Mouse (Mus musculus) MEL (cell line): Measurements from ENCODE around the gene Gpsm3. TPM values are rescaled to one million over a fixed set of nuclear protein-coding genes. Genes with fewer than 3 reads are reported as not detected.

Experiments
- DNase-seq: peaks from one replicate; pipeline ENCODE4 v3.0.0; 2011; ENCODE audit warnings: low read depth, low spot score
- H3K27ac ChIP-seq: 2 replicates; pipeline ENCODE4 v1.5.1; 2012; ENCODE audit warnings: low read depth, mild to moderate bottlenecking, control low read depth, low read length, moderate library complexity; ENCODE audit not compliant: control insufficient read depth
- H3K27me3 ChIP-seq, 2 experiments: fragments of 150-350 bp in 1 of 2; sonication (generic) in 1 of 2; 2 replicates each; pipeline ENCODE4 v1.6.1; 2012; ENCODE audit warnings: low read length in 2 of 2, mild to moderate bottlenecking in 2 of 2, improper control_type of control experiment in 1 of 2, moderate library complexity in 1 of 2; ENCODE audit not compliant: insufficient read depth in 2 of 2, control insufficient read depth in 1 of 2
- H3K36me3 ChIP-seq, 2 experiments: 2 replicates each; pipeline ENCODE4 v1.6.1; 2012 to 2014; ENCODE audit warnings: low read length in 2 of 2, improper control_type of control experiment in 1 of 2, inconsistent platforms in 1 of 2, mild to moderate bottlenecking in 1 of 2; ENCODE audit not compliant: insufficient read depth in 2 of 2, control insufficient read depth in 1 of 2
- H3K4me1 ChIP-seq, 2 experiments: fragments of 150-350 bp in 1 of 2; sonication (generic) in 1 of 2; 2 replicates each; pipeline ENCODE4 v1.6.1; 2012; ENCODE audit warnings: low read length in 2 of 2, improper control_type of control experiment in 1 of 2, mild to moderate bottlenecking in 1 of 2; ENCODE audit not compliant: insufficient read depth in 2 of 2, control insufficient read depth in 1 of 2
- H3K4me3 ChIP-seq, 2 experiments: fragments of 150-350 bp in 1 of 2; sonication (generic) in 1 of 2; 2 replicates each; pipeline ENCODE4 v1.5.1; 2012; ENCODE audit warnings: low read depth in 2 of 2, low read length in 2 of 2, mild to moderate bottlenecking in 2 of 2, moderate library complexity in 2 of 2, control low read depth in 1 of 2, improper control_type of control experiment in 1 of 2; ENCODE audit not compliant: control insufficient read depth in 1 of 2, insufficient read depth in 1 of 2
- H3K79me2 ChIP-seq: 2 replicates; pipeline ENCODE4 v1.6.1; 2012; ENCODE audit warnings: mild to moderate bottlenecking, low read length, moderate library complexity; ENCODE audit not compliant: control insufficient read depth, poor library complexity, insufficient read depth
- H3K9ac ChIP-seq: 2 replicates; pipeline ENCODE4 v1.6.1; 2012; ENCODE audit warnings: low read depth, mild to moderate bottlenecking, control low read depth, low read length, moderate library complexity; ENCODE audit not compliant: control insufficient read depth, poor library complexity, severe bottlenecking
- H3K9me3 ChIP-seq: fragments of 150-350 bp; sonication (generic); replicated peaks from 2 replicates; pipeline ENCODE4 v1.6.1; 2012; ENCODE audit warnings: mild to moderate bottlenecking, low read length, improper control_type of control experiment, moderate library complexity; ENCODE audit not compliant: insufficient read depth
- E2F4 ChIP-seq: IDR thresholded peaks from 2 replicates; pipeline ENCODE4 v1.6.1; 2011; ENCODE audit warnings: low read depth, low read length, improper control_type of control experiment, borderline replicate concordance
- EP300 ChIP-seq, 2 experiments: IDR thresholded peaks; 2 replicates each; pipeline ENCODE4 v1.6.1; 2011; ENCODE audit warnings: improper control_type of control experiment in 2 of 2, low read length in 2 of 2, low read depth in 1 of 2, mild to moderate bottlenecking in 1 of 2
- ETS1 ChIP-seq: IDR thresholded peaks from 2 replicates; pipeline ENCODE4 v1.6.1; 2012; ENCODE audit warnings: low read depth, mild to moderate bottlenecking, inconsistent platforms, low read length, improper control_type of control experiment, moderate library complexity
- GABPA ChIP-seq: IDR thresholded peaks from 2 replicates; pipeline ENCODE4 v1.6.1; 2012; ENCODE audit warnings: low read depth, mild to moderate bottlenecking, inconsistent platforms, low read length, improper control_type of control experiment, moderate library complexity
- HCFC1 ChIP-seq: IDR thresholded peaks from 2 replicates; pipeline ENCODE4 v1.6.1; 2012; ENCODE audit warnings: low read depth, mild to moderate bottlenecking, inconsistent platforms, low read length, improper control_type of control experiment, moderate library complexity
- MAFK ChIP-seq: IDR thresholded peaks from 2 replicates; pipeline ENCODE4 v1.6.1; 2011; ENCODE audit warnings: low read depth, mild to moderate bottlenecking, low read length, improper control_type of control experiment, borderline replicate concordance
- MAX ChIP-seq: IDR thresholded peaks from 2 replicates; pipeline ENCODE4 v1.6.1; 2011; ENCODE audit warnings: low read length, improper control_type of control experiment
- MAZ ChIP-seq: IDR thresholded peaks from 2 replicates; pipeline ENCODE4 v1.6.1; 2012; ENCODE audit warnings: low read depth, mild to moderate bottlenecking, inconsistent platforms, low read length, improper control_type of control experiment
- MXI1 ChIP-seq: IDR thresholded peaks from 2 replicates; pipeline ENCODE4 v1.6.1; 2011; ENCODE audit warnings: mild to moderate bottlenecking, low read depth, low read length, improper control_type of control experiment
- NELFE ChIP-seq: IDR thresholded peaks from 2 replicates; pipeline ENCODE4 v1.6.1; 2011; ENCODE audit warnings: low read depth, low read length, improper control_type of control experiment
- NRF1 ChIP-seq: IDR thresholded peaks from 2 replicates; pipeline ENCODE4 v1.6.1; 2014; ENCODE audit warnings: low read depth, mild to moderate bottlenecking, inconsistent platforms, low read length, improper control_type of control experiment, moderate library complexity; ENCODE audit not compliant: poor library complexity, insufficient read depth, severe bottlenecking
- POLR2A ChIP-seq, 2 experiments: IDR thresholded peaks; 2 replicates each; pipeline ENCODE4 v1.6.1; 2011 to 2012; ENCODE audit warnings: low read length in 2 of 2, mild to moderate bottlenecking in 2 of 2, control low read depth in 1 of 2, improper control_type of control experiment in 1 of 2, low read depth in 1 of 2, moderate library complexity in 1 of 2; ENCODE audit not compliant: control insufficient read depth in 1 of 2, insufficient read depth in 1 of 2, poor library complexity in 1 of 2
- POLR2AphosphoS2 ChIP-seq: IDR thresholded peaks from 2 replicates; pipeline ENCODE4 v1.6.1; 2011; ENCODE audit warnings: low read length, improper control_type of control experiment
- SIN3A ChIP-seq: IDR thresholded peaks from 2 replicates; pipeline ENCODE4 v1.6.1; 2012; ENCODE audit warnings: low read length, improper control_type of control experiment, inconsistent platforms
- SMC3 ChIP-seq: IDR thresholded peaks from 2 replicates; pipeline ENCODE4 v1.6.1; 2011; ENCODE audit warnings: low read depth, low read length, improper control_type of control experiment
- TBP ChIP-seq: IDR thresholded peaks from 2 replicates; pipeline ENCODE4 v1.8.0; 2011; ENCODE audit warnings: low read depth, low read length, improper control_type of control experiment
- TCF12 ChIP-seq: IDR thresholded peaks from 2 replicates; pipeline ENCODE4 v1.6.1; 2014; ENCODE audit warnings: low read depth, mild to moderate bottlenecking, inconsistent platforms, low read length, improper control_type of control experiment, moderate library complexity
- UBTF ChIP-seq: IDR thresholded peaks from 2 replicates; pipeline ENCODE4 v1.6.1; 2012; ENCODE audit warnings: low read depth, mild to moderate bottlenecking, inconsistent platforms, low read length, improper control_type of control experiment, moderate library complexity, borderline replicate concordance; ENCODE audit not compliant: insufficient read depth
- USF1 ChIP-seq: IDR thresholded peaks from 2 replicates; pipeline ENCODE4 v1.6.1; 2014; ENCODE audit warnings: low read depth, mild to moderate bottlenecking, inconsistent platforms, low read length, improper control_type of control experiment, moderate library complexity
- USF2 ChIP-seq, 2 experiments: IDR thresholded peaks; 2 replicates each; pipeline ENCODE4 v1.6.1; 2011 to 2012; ENCODE audit warnings: improper control_type of control experiment in 2 of 2, low read length in 2 of 2, borderline replicate concordance in 1 of 2, inconsistent platforms in 1 of 2, low read depth in 1 of 2, mild to moderate bottlenecking in 1 of 2; ENCODE audit not compliant: insufficient read depth in 1 of 2
- ZC3H11A ChIP-seq: IDR thresholded peaks from 2 replicates; pipeline ENCODE4 v1.6.1; 2012; ENCODE audit warnings: low read depth, mild to moderate bottlenecking, inconsistent platforms, low read length, improper control_type of control experiment
- ZMIZ1 ChIP-seq: IDR thresholded peaks from 2 replicates; pipeline ENCODE4 v1.6.1; 2012; ENCODE audit warnings: low read depth, mild to moderate bottlenecking, inconsistent platforms, low read length, improper control_type of control experiment, moderate library complexity
- polyA plus RNA-seq, 2 experiments: library from polyadenylated mRNA; stranded (reverse) in 1 of 2; unstranded in 1 of 2; fragments of >175 nt in 1 of 2; fragments of >200 nt in 1 of 2; gene quantifications; 2 replicates each; pipeline versions ENCODE4 v1.2.1 to v1.2.4; 2012; ENCODE audit warnings: low replicate concordance in 2 of 2, low read depth in 1 of 2; ENCODE audit not compliant: insufficient read length in 2 of 2, insufficient read depth in 1 of 2, missing spikeins in 1 of 2
- total RNA-seq: library from RNA; depleted of rRNA; stranded (reverse); fragments of 300-350 nt; gene quantifications from 2 replicates; pipeline ENCODE4 v1.2.3, GENCODE M21; 2012

Gpsm3 gene
- total and polyA plus RNA-seq, 3 experiments: 10.6 to 37.8 TPM; not detected in 1

GRCm38 (mm10) chr17:34586796-34587422, 2.7 kb upstream of the Gpsm3 start:
- TF ChIP-seq USF1: 0 out of 2 replicates have a peak, but pooled peaks have one; percentile 16
- peak; percentile 73 for TF ChIP-seq MXI1
- TF ChIP-seq GABPA: no peak
- peak; percentile 28; the same call in 1 of the 2 replicates for TF ChIP-seq SIN3A
- TF ChIP-seq MAFK: no peak
- TF ChIP-seq UBTF: no peak
- 0 out of 2 replicates have a peak, but pooled peaks have one; percentile 21 for TF ChIP-seq E2F4
- TF ChIP-seq MAX: peak; percentile 35
- TF ChIP-seq, all 39 proteins: peak for 5
- H3K4me1 ChIP-seq: peaks cover 11 to 35% of the 10 kb centered on the region in 2 experiments
- H3K9me3 ChIP-seq: no peaks in the 10 kb centered on the region
- peaks cover 0 to 27% of the 10 kb centered on the region in 2 experiments; a peak in 2 of 4 replicates for H3K36me3 ChIP-seq
- H3K9ac ChIP-seq: peak overlapping the region; percentile 92
- H3K4me3 ChIP-seq: peak overlapping the region; percentile 92 to 99
- no peaks in the 10 kb centered on the region for H3K27me3 ChIP-seq
- H3K79me2 ChIP-seq: peaks cover 9% of the 10 kb centered on the region; the same call in 1 of the 2 replicates
- DNase-seq: peak; percentile 91
- peak overlapping the region; percentile 65 for H3K27ac ChIP-seq

DNA sequence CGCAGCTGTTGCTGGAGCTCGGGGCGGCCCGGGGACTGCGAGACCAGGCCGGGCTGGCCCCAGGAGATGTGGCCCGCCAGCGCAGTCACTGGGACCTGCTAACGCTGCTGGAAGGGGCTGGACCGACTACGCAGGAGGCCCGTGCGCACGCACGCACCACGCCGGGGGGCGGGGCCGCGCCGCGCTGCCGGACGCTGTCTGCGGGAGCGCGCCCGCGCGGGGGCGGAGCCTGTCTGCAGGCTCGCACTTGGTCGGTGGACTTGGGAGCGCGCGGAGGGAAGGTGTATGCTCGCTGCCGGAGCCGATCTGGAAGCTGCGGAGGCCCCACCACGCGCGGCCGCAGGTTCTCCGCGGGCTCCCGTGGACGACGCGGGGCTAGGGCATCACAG, 2.2 kb upstream of the Gpsm3 start:
- Histone ChIP-seq H3K9me3 (no peaks in the 10 kb centered on the region), H3K9ac (peak overlapping the region; percentile 92), H3K4me3 (peak overlapping the region; percentile 92 to 99), H3K4me1 (peaks cover 11 to 35% of the 10 kb centered on the region in 2 experiments), H3K79me2 (peaks cover 11% of the 10 kb centered on the region; the same call in 1 of the 2 replicates), H3K27me3 (no peaks in the 10 kb centered on the region), H3K36me3 (peaks cover 0 to 27% of the 10 kb centered on the region in 2 experiments; a peak in 2 of 4 replicates), H3K27ac (peak overlapping the region; percentile 73)
- TF ChIP-seq TCF12: peak; percentile 46; the same call in 1 of the 2 replicates
- peak; percentile 53 for TF ChIP-seq HCFC1
- peak; percentile 67 to 87 for TF ChIP-seq POLR2A (IDR thresholded peaks at IDR 0.05; ENCODE audit: control insufficient read depth in 1 of 2, insufficient read depth in 1 of 2, low read depth in 1 of 2, low read length in 2 of 2, poor library complexity in 1 of 2)
- peak; percentile 45 for TF ChIP-seq TBP
- no peak for TF ChIP-seq ETS1
- TF ChIP-seq SIN3A: peak; percentile 21; the same call in 1 of the 2 replicates
- peak; percentile 72 for TF ChIP-seq POLR2AphosphoS2
- TF ChIP-seq ZMIZ1: peak; percentile 89
- 0 out of 2 replicates have a peak, but pooled peaks have one; percentile 7 for TF ChIP-seq ZC3H11A
- peak; percentile 69 for TF ChIP-seq NRF1
- peak in 1 of 2 experiments; percentile 19; a peak in 1 of 4 replicates for TF ChIP-seq EP300 (IDR thresholded peaks at IDR 0.05; ENCODE audit: low read depth in 1 of 2, low read length in 2 of 2)
- TF ChIP-seq USF2 (IDR thresholded peaks at IDR 0.05; ENCODE audit: borderline replicate concordance in 1 of 2, insufficient read depth in 1 of 2, low read depth in 1 of 2, low read length in 2 of 2): no peak
- TF ChIP-seq SMC3: no peak
- peak; percentile 94 for TF ChIP-seq NELFE
- TF ChIP-seq MAZ: peak; percentile 39; the same call in 1 of the 2 replicates
- peak; percentile 95 for DNase-seq
